Mouse (Mus musculus): ENCODE measurements around the gene Drc7. TPM values are rescaled to one million over a fixed set of nuclear protein-coding genes. Genes with fewer than 3 reads are reported as not detected.

Drc7 gene
- total and polyA plus RNA-seq, 2 experiments from 2014 or later, result not detected

DNA sequence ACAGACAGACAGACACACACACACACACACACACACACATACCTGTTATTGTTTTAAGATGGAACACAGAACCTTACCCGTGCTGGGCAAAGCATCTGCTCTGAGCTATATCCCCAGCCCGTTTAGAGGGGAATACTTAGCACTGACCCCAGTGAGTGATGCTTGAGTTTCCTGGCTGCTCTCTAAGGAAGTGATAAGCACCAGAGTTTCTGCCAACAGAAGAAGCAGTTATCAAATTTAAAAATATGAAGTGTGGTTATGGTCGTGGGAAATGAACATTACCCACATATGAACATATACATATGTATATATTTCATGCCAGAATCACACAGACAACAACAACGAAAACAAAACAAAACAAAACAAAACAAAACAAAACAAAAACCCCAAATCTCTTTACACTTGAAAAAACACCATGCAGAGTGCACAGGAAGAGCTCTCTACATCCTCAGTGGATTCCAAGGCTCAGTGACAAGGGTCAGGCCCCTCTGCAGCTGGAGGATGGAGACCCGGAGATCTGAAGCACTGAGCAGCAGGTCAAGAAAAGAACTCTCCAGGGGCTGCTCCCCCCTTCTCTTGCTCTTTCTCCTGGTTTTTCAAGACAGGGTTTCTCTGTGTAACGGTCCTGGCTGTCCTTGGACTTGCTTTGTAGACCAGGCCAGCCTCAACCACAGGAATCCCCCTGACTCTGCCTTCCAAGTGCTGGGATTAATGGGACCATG is 5.1 kb downstream of the Drc7 start:
- no peak overlapping the region for H3K27ac ChIP-seq (ENCODE audit: low read depth)
- WGBS, result 32% methylated on average over 6 of the region's 6 CpGs

DNA sequence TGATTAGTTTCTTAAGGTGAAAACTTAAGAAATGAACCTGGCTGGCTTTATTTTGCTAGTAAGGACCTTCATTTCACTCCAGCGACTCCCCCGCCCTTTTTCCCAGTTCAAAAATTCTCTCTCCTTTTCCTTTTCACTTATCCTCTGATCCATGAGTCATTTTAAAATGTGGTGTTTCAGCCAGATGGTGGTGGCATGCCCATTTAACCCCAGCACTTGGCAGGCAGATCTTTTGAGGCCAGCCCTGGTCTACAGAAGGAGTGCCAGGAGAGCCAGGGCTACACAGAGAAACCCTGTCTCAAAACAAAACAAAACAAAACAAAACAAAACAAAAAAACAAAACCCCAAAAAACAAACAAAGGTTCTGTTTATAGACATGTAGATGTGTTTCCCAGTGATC is 9.6 kb downstream of the Drc7 start:
- no peak overlapping the region for H3K4me3 ChIP-seq (ENCODE audit: low read depth, low read length)
- H3K27ac ChIP-seq (ENCODE audit: low read depth), result no peak overlapping the region
- H3K9me3 ChIP-seq (replicated peaks; ENCODE audit: control insufficient read depth, low read length), result no peaks in the 10 kb centered on the region
- H3K9ac ChIP-seq (replicated peaks; ENCODE audit: low read depth, low read length), result no peak overlapping the region
- WGBS, result 77% methylated on average over 2 of the region's 2 CpGs
- no peaks in the 10 kb centered on the region for H3K36me3 ChIP-seq (replicated peaks; ENCODE audit: control insufficient read depth, insufficient read depth, low read length)
- no peak overlapping the region for H3K4me2 ChIP-seq (ENCODE audit: low read depth, low read length)
- H3K4me1 ChIP-seq (ENCODE audit: control insufficient read depth, insufficient read depth), result no peaks in the 10 kb centered on the region
- TF ChIP-seq CTCF (IDR thresholded peaks at IDR 0.05; ENCODE audit: low read depth), result no peak
- TF ChIP-seq EP300 (IDR thresholded peaks at IDR 0.05; ENCODE audit: low read depth), result no peak
- ATAC-seq (ENCODE audit: insufficient read depth, low read depth), result no peak
- no peaks in the 10 kb centered on the region for H3K27me3 ChIP-seq (ENCODE audit: control insufficient read depth, insufficient read depth, low read length)
- no peak for DNase-seq (ENCODE audit: low spot score)

More for the DNA sequence above, 5.1 kb downstream of the Drc7 start:
- TF ChIP-seq CTCF (IDR thresholded peaks at IDR 0.05; ENCODE audit: low read depth), result no peak
- no peak for TF ChIP-seq EP300 (IDR thresholded peaks at IDR 0.05; ENCODE audit: low read depth)
- no peak for ATAC-seq (ENCODE audit: insufficient read depth, low read depth)
- no peak for DNase-seq (ENCODE audit: low spot score)
- Histone ChIP-seq H3K36me3 (replicated peaks; ENCODE audit: control insufficient read depth, insufficient read depth, low read length) (no peaks in the 10 kb centered on the region), H3K4me2 (ENCODE audit: low read depth, low read length) (no peak overlapping the region), H3K9ac (replicated peaks; ENCODE audit: low read depth, low read length) (no peak overlapping the region), H3K4me3 (ENCODE audit: low read depth, low read length) (no peak overlapping the region), H3K4me1 (ENCODE audit: control insufficient read depth, insufficient read depth) (no peaks in the 10 kb centered on the region), H3K27me3 (ENCODE audit: control insufficient read depth, insufficient read depth, low read length) (no peaks in the 10 kb centered on the region), H3K9me3 (replicated peaks; ENCODE audit: control insufficient read depth, low read length) (no peaks in the 10 kb centered on the region)

DNA sequence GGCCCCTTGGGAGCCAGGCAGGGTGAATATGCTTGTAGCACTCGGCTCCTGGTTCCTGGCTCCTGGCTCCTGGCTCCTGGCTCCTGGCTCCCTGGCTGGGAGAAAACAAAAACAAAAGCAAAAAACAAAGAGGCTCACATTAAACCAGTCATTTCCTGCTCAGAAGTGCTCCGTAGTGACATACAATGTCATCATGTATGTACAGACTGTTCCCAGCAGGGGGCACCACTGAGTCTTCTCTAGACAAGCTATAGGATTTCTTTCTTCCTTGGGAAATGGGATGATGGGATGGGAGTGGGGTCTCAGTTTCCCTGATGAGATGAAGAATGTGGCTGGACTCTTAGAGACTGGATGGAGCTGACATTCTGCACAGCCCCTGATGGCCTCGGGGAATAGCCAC is 12.7 kb downstream of the Drc7 start:
- Histone ChIP-seq H3K9ac (replicated peaks; ENCODE audit: low read depth, low read length) (no peak overlapping the region), H3K27me3 (ENCODE audit: control insufficient read depth, insufficient read depth, low read length) (no peaks in the 10 kb centered on the region), H3K9me3 (replicated peaks; ENCODE audit: control insufficient read depth, low read length) (no peaks in the 10 kb centered on the region), H3K36me3 (replicated peaks; ENCODE audit: control insufficient read depth, insufficient read depth, low read length) (no peaks in the 10 kb centered on the region), H3K27ac (ENCODE audit: low read depth) (no peak overlapping the region), H3K4me3 (ENCODE audit: low read depth, low read length) (no peak overlapping the region), H3K4me1 (ENCODE audit: control insufficient read depth, insufficient read depth) (no peaks in the 10 kb centered on the region), H3K4me2 (ENCODE audit: low read depth, low read length) (no peak overlapping the region)
- ATAC-seq (ENCODE audit: insufficient read depth, low read depth) (no peak), DNase-seq (ENCODE audit: low spot score) (peak; percentile 38)
- peak; percentile 48 for TF ChIP-seq CTCF (IDR thresholded peaks at IDR 0.05; ENCODE audit: low read depth)
- TF ChIP-seq EP300 (IDR thresholded peaks at IDR 0.05; ENCODE audit: low read depth), result no peak
- 37% methylated on average over 3 of the region's 3 CpGs for WGBS

DNA sequence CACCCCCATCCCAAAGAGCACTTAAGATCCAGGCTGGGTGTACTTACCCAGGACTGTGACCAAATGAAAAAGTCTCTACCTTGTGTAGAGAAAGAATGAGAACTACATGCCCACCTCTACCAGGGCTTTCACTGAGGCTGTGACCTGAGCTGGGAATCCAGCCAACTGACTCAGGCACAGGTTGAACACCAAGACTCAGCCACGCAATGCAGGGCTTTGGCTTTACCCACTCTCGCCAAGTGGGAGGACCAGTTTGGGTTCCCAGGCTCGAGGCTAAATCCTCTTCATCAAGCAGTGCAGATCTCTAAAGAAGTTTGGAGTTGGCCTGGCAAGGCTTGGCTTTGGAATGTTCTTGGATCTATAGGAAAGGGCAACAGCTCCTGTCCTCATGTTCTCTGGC is 20.6 kb downstream of the Drc7 start:
- TF ChIP-seq EP300 (IDR thresholded peaks at IDR 0.05; ENCODE audit: low read depth) (no peak), CTCF (IDR thresholded peaks at IDR 0.05; ENCODE audit: low read depth) (no peak)
- ATAC-seq (ENCODE audit: insufficient read depth, low read depth) (no peak), DNase-seq (ENCODE audit: low spot score) (no peak)
- no peaks in the 10 kb centered on the region for H3K36me3 ChIP-seq (replicated peaks; ENCODE audit: control insufficient read depth, insufficient read depth, low read length)
- WGBS, result 69% methylated on average over 3 of the region's 3 CpGs
- H3K9me3 ChIP-seq (replicated peaks; ENCODE audit: control insufficient read depth, low read length), result no peaks in the 10 kb centered on the region
- H3K27me3 ChIP-seq (ENCODE audit: control insufficient read depth, insufficient read depth, low read length), result no peaks in the 10 kb centered on the region
- H3K4me2 ChIP-seq (ENCODE audit: low read depth, low read length), result no peak overlapping the region
- H3K27ac ChIP-seq (ENCODE audit: low read depth), result no peak overlapping the region
- H3K9ac ChIP-seq (replicated peaks; ENCODE audit: low read depth, low read length), result no peak overlapping the region
- H3K4me3 ChIP-seq (ENCODE audit: low read depth, low read length), result no peak overlapping the region
- H3K4me1 ChIP-seq (ENCODE audit: control insufficient read depth, insufficient read depth), result no peaks in the 10 kb centered on the region

DNA sequence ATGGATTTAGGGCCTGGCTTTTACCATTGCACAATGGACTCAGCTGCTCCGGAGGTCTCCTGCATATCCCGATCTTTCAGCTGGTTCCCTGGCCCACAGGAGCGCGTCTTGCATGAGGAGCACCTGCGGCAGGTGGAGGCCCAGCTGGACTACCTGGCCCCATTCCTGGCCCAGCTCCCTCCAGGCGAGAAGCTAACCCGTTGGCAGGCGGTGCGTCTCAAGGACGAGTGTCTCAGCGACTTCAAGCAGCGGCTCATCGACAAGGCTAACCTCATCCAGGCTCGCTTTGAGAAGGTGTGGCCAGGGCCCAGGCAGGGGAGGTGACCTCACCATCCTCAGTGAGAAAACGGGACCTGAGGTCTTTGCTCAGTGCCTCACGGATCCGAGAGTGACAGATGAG is 21.2 kb downstream of the Drc7 start:
- no peak overlapping the region for H3K9ac ChIP-seq (replicated peaks; ENCODE audit: low read depth, low read length)
- no peaks in the 10 kb centered on the region for H3K9me3 ChIP-seq (replicated peaks; ENCODE audit: control insufficient read depth, low read length)
- no peak for TF ChIP-seq CTCF (IDR thresholded peaks at IDR 0.05; ENCODE audit: low read depth)
- no peak for TF ChIP-seq EP300 (IDR thresholded peaks at IDR 0.05; ENCODE audit: low read depth)
- DNase-seq (ENCODE audit: low spot score) (no peak), ATAC-seq (ENCODE audit: insufficient read depth, low read depth) (no peak)
- 67% methylated on average over 17 of the region's 17 CpGs for WGBS
- no peaks in the 10 kb centered on the region for H3K27me3 ChIP-seq (ENCODE audit: control insufficient read depth, insufficient read depth, low read length)
- H3K4me3 ChIP-seq (ENCODE audit: low read depth, low read length), result no peak overlapping the region
- no peak overlapping the region for H3K4me2 ChIP-seq (ENCODE audit: low read depth, low read length)
- H3K27ac ChIP-seq (ENCODE audit: low read depth), result no peak overlapping the region
- no peaks in the 10 kb centered on the region for H3K4me1 ChIP-seq (ENCODE audit: control insufficient read depth, insufficient read depth)
- H3K36me3 ChIP-seq (replicated peaks; ENCODE audit: control insufficient read depth, insufficient read depth, low read length), result no peaks in the 10 kb centered on the region

DNA sequence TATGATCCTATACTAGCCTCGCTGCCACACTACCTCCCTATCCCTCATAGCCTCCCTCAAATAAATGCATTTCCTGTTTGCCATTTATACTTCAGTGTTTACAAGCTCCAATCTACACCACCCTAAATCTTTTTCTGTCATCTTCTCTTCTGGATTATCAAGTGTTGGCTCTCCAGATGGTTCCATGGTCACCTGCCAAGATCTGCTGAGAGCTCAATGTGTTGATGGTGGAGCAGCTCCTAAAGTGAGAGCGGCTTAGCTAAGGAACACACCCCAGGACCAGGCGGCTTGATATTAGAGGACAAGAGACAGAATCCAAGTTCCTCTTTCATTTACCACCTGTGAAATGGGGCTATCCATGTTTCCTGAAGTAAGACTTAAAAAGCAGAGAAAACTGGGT is 23.2 kb downstream of the Drc7 start:
- no peak overlapping the region for H3K9ac ChIP-seq (replicated peaks; ENCODE audit: low read depth, low read length)
- no peak for DNase-seq (ENCODE audit: low spot score)
- TF ChIP-seq CTCF (IDR thresholded peaks at IDR 0.05; ENCODE audit: low read depth) (no peak), EP300 (IDR thresholded peaks at IDR 0.05; ENCODE audit: low read depth) (no peak)
- H3K4me2 ChIP-seq (ENCODE audit: low read depth, low read length), result no peak overlapping the region
- ATAC-seq (ENCODE audit: insufficient read depth, low read depth), result no peak
- H3K27me3 ChIP-seq (ENCODE audit: control insufficient read depth, insufficient read depth, low read length), result no peaks in the 10 kb centered on the region
- no peaks in the 10 kb centered on the region for H3K36me3 ChIP-seq (replicated peaks; ENCODE audit: control insufficient read depth, insufficient read depth, low read length)
- H3K27ac ChIP-seq (ENCODE audit: low read depth), result no peak overlapping the region
- no peak overlapping the region for H3K4me3 ChIP-seq (ENCODE audit: low read depth, low read length)
- H3K4me1 ChIP-seq (ENCODE audit: control insufficient read depth, insufficient read depth), result peaks cover 6% of the 10 kb centered on the region; the same call in 1 of the 2 replicates
- H3K9me3 ChIP-seq (replicated peaks; ENCODE audit: control insufficient read depth, low read length), result no peaks in the 10 kb centered on the region
- 82% methylated on average over 3 of the region's 3 CpGs for WGBS
